Mouse (Mus musculus) adrenal gland, postnatal 25 days (tissue): ENCODE measurements at regions not wholly inside any gene's neighbourhood (a gene's known extent, or its start where the extent isn't known, plus 50 kb on each side); places are given as distances from the start of the nearest gene placed in this dataset.
A peak's percentile ranks its signal among the peaks of the same experiment; 100 is the strongest.

Source experiments
- DNase-seq: peaks from one replicate; pipeline ENCODE4 v3.0.0; 2021; ENCODE audit warnings: mixed read lengths

GRCm38 (mm10) chr8:29274668-29275067 is 1827.2 kb downstream of the Poteg start:
- DNase-seq, result no peak

GRCm38 (mm10) chr8:29278711-29279110 is 1831.2 kb downstream of the Poteg start:
- DNase-seq, result no peak

- no peak for DNase-seq
Observed at GRCm38 (mm10) chr8:29279276-29279675, 1831.8 kb downstream of the Poteg start.

GRCm38 (mm10) chr8:29290386-29290785 is 1842.9 kb downstream of the Poteg start:
- DNase-seq, result peak; percentile 20
